Mouse (Mus musculus): ENCODE measurements around the gene Jak3.
A peak's percentile ranks its signal among the peaks of the same experiment; 100 is the strongest.
"Not testable (repeated sequence)": the region's sequence is repeated elsewhere in the genome, so short reads cannot be mapped to it uniquely, and the experiment has no call there.

Gene Jak3

GRCm38 (mm10) chr8:71719928-71720457, 43.9 kb downstream of the Jak3 start:
- peak; percentile 73 for DNase-seq (ENCODE audit: extremely low spot score)

GRCm38 (mm10) chr8:71723047-71723551, 47.0 kb downstream of the Jak3 start:
- DNase-seq (ENCODE audit: extremely low spot score): no peak

- no peak for DNase-seq (ENCODE audit: extremely low spot score)
Measured at GRCm38 (mm10) chr8:71724389-71724788, 48.3 kb downstream of the Jak3 start.

GRCm38 (mm10) chr8:71725122-71725924, 49.2 kb downstream of the Jak3 start, which contains the start of gene Fcho1:
Fcho1 (minus strand) TSS chr8:71725716.
- peak; percentile 74 for DNase-seq (ENCODE audit: extremely low spot score)

GRCm38 (mm10) chr8:71728240-71728785, 52.2 kb downstream of the Jak3 start:
- peak; percentile 54 for DNase-seq (ENCODE audit: extremely low spot score)

GRCm38 (mm10) chr8:71728826-71729620, 52.9 kb downstream of the Jak3 start:
- DNase-seq (ENCODE audit: extremely low spot score): peak; percentile 44

GRCm38 (mm10) chr8:71731652-71732230, 55.6 kb downstream of the Jak3 start:
- peak; percentile 29 for DNase-seq (ENCODE audit: extremely low spot score)

GRCm38 (mm10) chr8:71738316-71738715, 62.2 kb downstream of the Jak3 start:
- not testable (repeated sequence) for DNase-seq (ENCODE audit: extremely low spot score)

Data from embryo, embryonic 9.5 days (tissue).